Mouse (Mus musculus): Measurements from ENCODE around the gene Rnf145. TPM values are rescaled to one million over a fixed set of nuclear protein-coding genes. Genes with fewer than 3 reads are reported as not detected.

Gene Rnf145
- polyA plus RNA-seq, 1 experiment: 94.2 TPM

GRCm38 (mm10) chr11:44500966-44501365 is 17.8 kb upstream of the Rnf145 start:
- DNase-seq: no peak
- H3K4me3 ChIP-seq (replicated peaks; ENCODE audit: insufficient read depth, low read depth, low read length): no peak overlapping the region
- TF ChIP-seq CTCF (IDR thresholded peaks at IDR 0.05; ENCODE audit: borderline replicate concordance, insufficient read depth, low read depth, low read length) (no peak), POLR2A (IDR thresholded peaks at IDR 0.05; ENCODE audit: borderline replicate concordance, insufficient read depth, low read length) (no peak)
- H3K27me3 ChIP-seq (ENCODE audit: control insufficient read depth, insufficient read depth, low read length): no peaks in the 10 kb centered on the region
- H3K27ac ChIP-seq (ENCODE audit: insufficient read depth, low read length): no peak overlapping the region
- WGBS: 84% methylated on average over 7 of the region's 7 CpGs
- no peaks in the 10 kb centered on the region for H3K4me1 ChIP-seq (ENCODE audit: control insufficient read depth, insufficient read depth, low read length)

GRCm38 (mm10) chr11:44501477-44501876 is 17.3 kb upstream of the Rnf145 start:
- TF ChIP-seq POLR2A (IDR thresholded peaks at IDR 0.05; ENCODE audit: borderline replicate concordance, insufficient read depth, low read length) (no peak), CTCF (IDR thresholded peaks at IDR 0.05; ENCODE audit: borderline replicate concordance, insufficient read depth, low read depth, low read length) (no peak)
- 93% methylated on average over 2 of the region's 2 CpGs for WGBS
- Histone ChIP-seq H3K4me3 (replicated peaks; ENCODE audit: insufficient read depth, low read depth, low read length) (no peak overlapping the region), H3K4me1 (ENCODE audit: control insufficient read depth, insufficient read depth, low read length) (no peaks in the 10 kb centered on the region), H3K27me3 (ENCODE audit: control insufficient read depth, insufficient read depth, low read length) (no peaks in the 10 kb centered on the region), H3K27ac (ENCODE audit: insufficient read depth, low read length) (no peak overlapping the region)
- no peak for DNase-seq

- Histone ChIP-seq H3K4me1 (ENCODE audit: control insufficient read depth, insufficient read depth, low read length) (no peaks in the 10 kb centered on the region), H3K27me3 (ENCODE audit: control insufficient read depth, insufficient read depth, low read length) (no peaks in the 10 kb centered on the region), H3K27ac (ENCODE audit: insufficient read depth, low read length) (no peak overlapping the region), H3K4me3 (replicated peaks; ENCODE audit: insufficient read depth, low read depth, low read length) (no peak overlapping the region)
- TF ChIP-seq POLR2A (IDR thresholded peaks at IDR 0.05; ENCODE audit: borderline replicate concordance, insufficient read depth, low read length): no peak
- TF ChIP-seq CTCF (IDR thresholded peaks at IDR 0.05; ENCODE audit: borderline replicate concordance, insufficient read depth, low read depth, low read length): no peak
- no peak for DNase-seq
- 20% methylated on average over 5 of the region's 5 CpGs for WGBS
Observed at GRCm38 (mm10) chr11:44502931-44503330, 15.8 kb upstream of the Rnf145 start.

- WGBS: 79% methylated on average over 7 of the region's 7 CpGs
- no peak for TF ChIP-seq POLR2A (IDR thresholded peaks at IDR 0.05; ENCODE audit: borderline replicate concordance, insufficient read depth, low read length)
- TF ChIP-seq CTCF (IDR thresholded peaks at IDR 0.05; ENCODE audit: borderline replicate concordance, insufficient read depth, low read depth, low read length): no peak
- Histone ChIP-seq H3K4me3 (replicated peaks; ENCODE audit: insufficient read depth, low read depth, low read length) (no peak overlapping the region), H3K27me3 (ENCODE audit: control insufficient read depth, insufficient read depth, low read length) (no peaks in the 10 kb centered on the region), H3K4me1 (ENCODE audit: control insufficient read depth, insufficient read depth, low read length) (no peaks in the 10 kb centered on the region), H3K27ac (ENCODE audit: insufficient read depth, low read length) (no peak overlapping the region)
- no peak for DNase-seq
Observed at GRCm38 (mm10) chr11:44504146-44504545, 14.6 kb upstream of the Rnf145 start.

GRCm38 (mm10) chr11:44504761-44505160 is 14.0 kb upstream of the Rnf145 start:
- no peak for DNase-seq
- no peaks in the 10 kb centered on the region for H3K4me1 ChIP-seq (ENCODE audit: control insufficient read depth, insufficient read depth, low read length)
- no peaks in the 10 kb centered on the region for H3K27me3 ChIP-seq (ENCODE audit: control insufficient read depth, insufficient read depth, low read length)
- no peak overlapping the region for H3K4me3 ChIP-seq (replicated peaks; ENCODE audit: insufficient read depth, low read depth, low read length)
- 75% methylated on average over 3 of the region's 3 CpGs for WGBS
- no peak overlapping the region for H3K27ac ChIP-seq (ENCODE audit: insufficient read depth, low read length)
- TF ChIP-seq POLR2A (IDR thresholded peaks at IDR 0.05; ENCODE audit: borderline replicate concordance, insufficient read depth, low read length): no peak
- no peak for TF ChIP-seq CTCF (IDR thresholded peaks at IDR 0.05; ENCODE audit: borderline replicate concordance, insufficient read depth, low read depth, low read length)

- TF ChIP-seq CTCF (IDR thresholded peaks at IDR 0.05; ENCODE audit: borderline replicate concordance, insufficient read depth, low read depth, low read length) (no peak), POLR2A (IDR thresholded peaks at IDR 0.05; ENCODE audit: borderline replicate concordance, insufficient read depth, low read length) (no peak)
- 43% methylated on average over 4 of the region's 4 CpGs for WGBS
- DNase-seq: no peak
- no peaks in the 10 kb centered on the region for H3K27me3 ChIP-seq (ENCODE audit: control insufficient read depth, insufficient read depth, low read length)
- no peaks in the 10 kb centered on the region for H3K4me1 ChIP-seq (ENCODE audit: control insufficient read depth, insufficient read depth, low read length)
- H3K4me3 ChIP-seq (replicated peaks; ENCODE audit: insufficient read depth, low read depth, low read length): no peak overlapping the region
- H3K27ac ChIP-seq (ENCODE audit: insufficient read depth, low read length): no peak overlapping the region
Observed at GRCm38 (mm10) chr11:44508876-44509275, 9.9 kb upstream of the Rnf145 start.

- Histone ChIP-seq H3K27ac (ENCODE audit: insufficient read depth, low read length) (no peak overlapping the region), H3K4me1 (ENCODE audit: control insufficient read depth, insufficient read depth, low read length) (no peaks in the 10 kb centered on the region), H3K27me3 (ENCODE audit: control insufficient read depth, insufficient read depth, low read length) (no peaks in the 10 kb centered on the region), H3K4me3 (replicated peaks; ENCODE audit: insufficient read depth, low read depth, low read length) (no peak overlapping the region)
- DNase-seq: no peak
- no peak for TF ChIP-seq CTCF (IDR thresholded peaks at IDR 0.05; ENCODE audit: borderline replicate concordance, insufficient read depth, low read depth, low read length)
- no peak for TF ChIP-seq POLR2A (IDR thresholded peaks at IDR 0.05; ENCODE audit: borderline replicate concordance, insufficient read depth, low read length)
- WGBS: 94% methylated on average over 2 of the region's 2 CpGs
Observed at GRCm38 (mm10) chr11:44509906-44510305, 8.9 kb upstream of the Rnf145 start.

- DNase-seq: no peak
- 81% methylated on average over 7 of the region's 7 CpGs for WGBS
- TF ChIP-seq POLR2A (IDR thresholded peaks at IDR 0.05; ENCODE audit: borderline replicate concordance, insufficient read depth, low read length): no peak
- no peak for TF ChIP-seq CTCF (IDR thresholded peaks at IDR 0.05; ENCODE audit: borderline replicate concordance, insufficient read depth, low read depth, low read length)
- H3K27ac ChIP-seq (ENCODE audit: insufficient read depth, low read length): no peak overlapping the region
- H3K27me3 ChIP-seq (ENCODE audit: control insufficient read depth, insufficient read depth, low read length): no peaks in the 10 kb centered on the region
- no peak overlapping the region for H3K4me3 ChIP-seq (replicated peaks; ENCODE audit: insufficient read depth, low read depth, low read length)
- no peaks in the 10 kb centered on the region for H3K4me1 ChIP-seq (ENCODE audit: control insufficient read depth, insufficient read depth, low read length)
Observed at GRCm38 (mm10) chr11:44510371-44510770, 8.4 kb upstream of the Rnf145 start.

Data from cerebellum, adult 2 months (tissue).